Mouse (Mus musculus) bone marrow, adult 2 months (tissue): ENCODE results near the gene Surf2.

ENCODE experiments used
- CTCF ChIP-seq: fragments of 200-500 bp; IDR thresholded peaks from 2 replicates; pipeline ENCODE4 v1.5.1; 2011; ENCODE audit warnings: low read length, control low read depth; ENCODE audit not compliant: control insufficient read depth, insufficient read depth
- POLR2A ChIP-seq: fragments of 200-500 bp; IDR thresholded peaks from 2 replicates; pipeline ENCODE4 v1.6.1; 2011; ENCODE audit warnings: low read depth, mild to moderate bottlenecking, control low read depth, low read length, borderline replicate concordance; ENCODE audit not compliant: control insufficient read depth

- peak; percentile 87 for TF ChIP-seq POLR2A
- peak; percentile 10; the same call in 1 of the 2 replicates for TF ChIP-seq CTCF
Measured at GRCm38 (mm10) chr2:26915927-26916728, at the start of gene Surf2, which contains the start of gene Surf1.
